Mouse (Mus musculus): ENCODE results near the gene Mbd5.
"Not testable (repeated sequence)": the region's sequence is repeated elsewhere in the genome, so short reads cannot be mapped to it uniquely, and the experiment has no call there.

Gene Mbd5

DNA sequence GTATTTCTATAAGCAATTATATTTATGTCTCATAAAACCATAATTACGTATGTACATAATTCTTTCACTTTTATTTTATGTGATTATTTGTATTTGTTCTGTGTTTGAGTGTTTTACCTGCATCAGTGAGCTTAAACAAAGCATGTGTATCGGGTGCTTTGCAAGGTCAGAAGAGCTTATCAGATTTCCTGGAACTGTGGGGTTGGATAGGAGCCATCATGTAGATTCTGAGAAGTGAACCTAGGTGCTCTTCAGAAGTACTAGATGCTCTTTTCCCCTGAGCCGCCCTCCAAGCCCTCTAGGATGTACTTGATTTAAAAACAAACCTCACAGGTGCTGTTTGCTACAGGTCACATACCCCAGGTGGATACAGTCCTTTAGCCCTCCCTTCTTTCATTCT is 227.7 kb downstream of the Mbd5 start:
- DNase-seq, result no peak

GRCm38 (mm10) chr2:49190984-49191383 is 241.7 kb downstream of the Mbd5 start:
- no peak for DNase-seq

GRCm38 (mm10) chr2:49191695-49192094 is 242.4 kb downstream of the Mbd5 start:
- DNase-seq, result no peak

GRCm38 (mm10) chr2:49204081-49204480 is 254.8 kb downstream of the Mbd5 start:
- DNase-seq, result no peak

- DNase-seq, result not testable (repeated sequence)
Measured at GRCm38 (mm10) chr2:49205692-49206091, 256.4 kb downstream of the Mbd5 start.

GRCm38 (mm10) chr2:49209349-49209748 is 260.0 kb downstream of the Mbd5 start:
- no peak for DNase-seq

GRCm38 (mm10) chr2:49210408-49210807 is 261.1 kb downstream of the Mbd5 start:
- DNase-seq, result peak; percentile 45

- DNase-seq, result peak; percentile 14
Measured at GRCm38 (mm10) chr2:49229725-49230124, 280.4 kb downstream of the Mbd5 start.

GRCm38 (mm10) chr2:49234064-49234463 is 284.8 kb downstream of the Mbd5 start:
- no peak for DNase-seq

DNA sequence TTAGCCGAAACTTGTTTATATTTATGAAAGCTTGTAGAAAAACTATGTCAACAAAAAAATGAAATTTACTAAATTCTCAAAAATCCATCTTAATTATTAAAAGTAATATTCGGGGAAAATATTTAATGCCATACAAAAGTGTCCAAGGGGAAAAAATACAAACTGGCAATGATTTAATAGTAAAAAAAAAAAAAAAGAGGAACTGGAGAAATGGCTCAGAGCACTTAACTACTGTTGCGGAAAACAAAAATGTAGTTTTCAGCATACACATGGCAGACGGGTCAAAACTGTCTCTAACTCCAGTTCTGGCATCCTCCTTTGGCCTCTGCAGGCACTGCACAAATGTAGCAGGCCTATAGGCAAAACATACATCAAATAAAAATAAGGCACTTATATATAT is 292.4 kb downstream of the Mbd5 start:
- DNase-seq, result no peak

- no peak for DNase-seq
Measured at GRCm38 (mm10) chr2:49264092-49264491, 314.8 kb downstream of the Mbd5 start.

DNA sequence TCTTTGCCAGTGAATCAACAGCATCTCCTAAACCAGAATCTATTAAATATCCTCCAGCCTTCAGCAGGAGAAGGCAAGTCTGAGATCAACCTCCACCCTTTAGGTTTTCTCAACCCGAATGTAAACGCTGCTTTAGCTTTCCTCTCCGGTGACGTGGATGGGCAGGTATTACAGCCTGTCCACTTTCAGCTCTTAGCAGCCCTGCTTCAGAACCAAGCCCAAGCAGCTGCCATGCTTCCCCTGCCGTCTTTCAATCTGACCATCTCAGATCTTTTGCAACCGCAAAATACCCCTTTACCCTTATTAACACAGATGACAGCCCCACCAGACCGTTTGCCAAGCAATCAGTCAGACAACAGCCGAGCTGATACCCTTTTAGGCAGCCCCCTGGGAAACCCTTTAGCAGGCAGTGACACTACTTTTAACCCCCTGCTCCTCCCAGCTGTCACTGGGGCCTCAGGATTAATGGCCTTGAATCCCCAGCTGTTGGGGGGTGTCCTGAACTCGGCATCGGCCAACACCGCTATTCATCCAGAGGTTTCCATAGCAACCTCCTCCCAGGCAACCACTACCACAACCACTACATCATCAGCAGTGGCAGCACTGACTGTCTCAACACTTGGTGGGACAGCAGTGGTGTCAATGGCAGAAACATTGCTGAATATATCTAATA is 323.1 kb downstream of the Mbd5 start:
- DNase-seq, result no peak

DNA sequence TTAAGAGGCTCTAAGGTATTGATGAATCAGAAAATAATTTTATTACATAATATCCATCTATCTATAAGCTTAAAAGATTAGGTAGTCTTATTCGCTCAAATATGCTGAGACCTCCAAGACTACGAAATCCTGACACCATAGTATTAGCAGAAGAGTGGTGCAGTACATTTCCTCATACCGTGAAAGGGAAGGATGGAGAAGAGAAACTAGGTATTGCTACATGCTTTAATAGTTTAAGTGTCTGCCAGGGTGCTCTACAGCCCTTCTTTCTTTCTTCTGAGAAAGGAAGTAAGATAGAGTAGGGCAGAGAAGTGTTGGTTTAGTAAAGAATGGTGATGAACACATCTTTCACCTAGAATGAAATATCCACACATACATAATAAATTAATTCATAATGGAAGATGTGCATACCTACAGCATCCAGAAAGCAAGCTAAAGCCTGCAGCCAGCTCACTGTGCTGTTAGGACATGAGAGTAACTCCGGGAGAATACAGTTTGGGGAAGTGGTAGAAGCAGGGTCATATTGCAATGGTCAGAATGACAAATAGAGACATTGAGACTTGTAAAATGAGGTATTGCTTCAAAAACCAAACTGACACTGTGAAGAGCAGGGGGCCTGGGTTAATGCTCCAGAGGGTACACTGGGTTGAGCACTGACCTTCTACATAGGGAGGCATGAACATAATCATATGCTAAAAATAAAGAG is 326.9 kb downstream of the Mbd5 start:
- DNase-seq, result no peak

- DNase-seq, result no peak
Measured at GRCm38 (mm10) chr2:49280496-49280895, 331.2 kb downstream of the Mbd5 start.

DNA sequence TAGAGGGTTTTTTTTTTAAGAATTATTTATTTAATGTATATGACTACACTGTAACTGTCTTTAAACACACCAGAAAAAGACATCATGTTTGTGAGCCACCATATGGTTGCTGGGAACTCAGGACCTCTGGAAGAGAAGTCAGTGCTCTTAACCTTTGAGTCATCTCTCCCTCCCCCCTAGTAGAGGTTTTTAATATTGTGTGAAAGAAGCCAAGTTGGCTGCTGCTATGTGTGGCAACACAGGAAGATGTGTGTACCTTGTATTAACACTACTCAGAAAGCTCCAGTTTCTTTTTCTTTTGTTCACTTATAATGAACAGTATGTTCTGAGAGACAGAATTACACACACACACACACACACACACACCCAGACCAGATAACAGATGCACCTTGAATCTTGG is 334.3 kb downstream of the Mbd5 start:
- no peak for DNase-seq

DNA sequence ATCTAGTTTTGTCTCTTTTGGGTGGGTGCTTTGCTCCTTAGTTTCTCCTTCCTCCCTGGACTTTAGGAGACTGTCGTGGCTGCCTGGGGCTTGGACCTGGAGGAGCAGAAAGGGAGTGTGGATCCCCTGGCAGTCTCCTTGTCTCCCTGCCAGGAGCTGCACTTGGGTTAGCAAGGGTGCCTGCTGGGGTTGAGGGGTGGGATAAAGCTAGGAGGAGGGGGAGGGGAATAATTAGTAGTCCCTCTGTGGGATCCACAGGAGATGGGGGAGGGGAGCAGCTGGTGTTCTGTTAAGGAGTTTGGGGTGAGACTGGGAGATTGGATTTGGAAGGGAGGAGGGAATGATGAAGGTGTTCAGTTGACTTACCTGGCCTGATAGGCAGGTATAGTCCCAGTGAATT is 337.7 kb downstream of the Mbd5 start:
- no peak for DNase-seq

- no peak for DNase-seq
Measured at GRCm38 (mm10) chr2:49291709-49292108, 342.4 kb downstream of the Mbd5 start.

- DNase-seq, result peak; percentile 78
Measured at GRCm38 (mm10) chr2:49312629-49313447, 363.5 kb downstream of the Mbd5 start.

GRCm38 (mm10) chr2:49333594-49333993 is 384.3 kb downstream of the Mbd5 start:
- DNase-seq, result no peak

- no peak for DNase-seq
Measured at GRCm38 (mm10) chr2:49335267-49335666, 386.0 kb downstream of the Mbd5 start.

- DNase-seq, result no peak
Measured at GRCm38 (mm10) chr2:49344287-49344686, 395.0 kb downstream of the Mbd5 start.

DNA sequence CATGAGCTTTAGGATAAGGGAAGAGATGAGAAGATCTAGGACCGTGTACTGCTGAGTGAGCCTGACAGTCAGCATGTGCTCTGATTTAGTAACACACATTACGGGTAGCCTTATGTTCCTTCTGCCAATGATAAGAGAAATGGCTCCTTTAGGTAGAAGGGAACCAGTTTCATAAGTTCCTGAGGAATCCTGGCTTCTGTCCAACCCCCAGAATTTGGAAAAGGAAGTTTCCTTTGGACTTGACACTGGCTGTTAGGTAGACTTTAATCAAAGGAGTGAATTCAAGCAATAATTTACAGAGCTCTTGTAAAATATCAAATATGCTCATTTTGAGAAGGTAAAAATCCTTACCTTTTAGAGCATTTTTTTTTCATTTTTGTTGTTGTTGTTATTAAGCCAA is 396.5 kb downstream of the Mbd5 start:
- DNase-seq, result no peak

GRCm38 (mm10) chr2:49349813-49350212 is 400.5 kb downstream of the Mbd5 start:
- peak; percentile 8 for DNase-seq

DNA sequence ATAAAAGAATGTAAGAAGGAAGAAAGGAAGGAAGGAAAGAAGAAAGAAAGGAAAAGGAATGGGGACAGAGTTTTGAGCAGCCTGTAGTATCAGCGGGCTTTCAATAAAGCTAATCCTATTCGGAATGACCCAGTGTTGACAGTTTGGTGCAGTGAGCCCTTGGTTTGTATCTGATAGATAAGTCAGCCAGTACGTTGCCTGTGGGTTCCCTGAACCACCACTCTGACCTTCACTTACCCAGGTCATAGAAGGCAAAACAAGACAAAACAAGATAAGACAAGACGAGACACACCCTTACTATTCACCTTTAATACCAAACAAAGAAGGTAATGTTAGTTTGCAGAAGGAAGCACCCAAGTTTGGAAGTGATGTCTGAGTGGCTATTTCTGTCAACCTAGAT is 401.5 kb downstream of the Mbd5 start:
- no peak for DNase-seq
